Mouse (Mus musculus): Measurements from ENCODE around the gene Ryr3.

The Ryr3 gene

GRCm38 (mm10) chr2:112765046-112765445, 451.9 kb downstream of the Ryr3 start:
- DNase-seq = peak in 1 of 2 experiments; percentile 10

- no peak for DNase-seq
These were observed 452.6 kb downstream of the Ryr3 start for GRCm38 (mm10) chr2:112764274-112764673.

GRCm38 (mm10) chr2:112762006-112762405, 454.9 kb downstream of the Ryr3 start:
- no peak for DNase-seq

GRCm38 (mm10) chr2:112761196-112761913, 455.5 kb downstream of the Ryr3 start:
- no peak for DNase-seq

GRCm38 (mm10) chr2:112760692-112761091, 456.2 kb downstream of the Ryr3 start:
- DNase-seq = no peak

GRCm38 (mm10) chr2:112759678-112760077, 457.2 kb downstream of the Ryr3 start:
- DNase-seq = no peak

GRCm38 (mm10) chr2:112758732-112759131, 458.2 kb downstream of the Ryr3 start:
- DNase-seq = no peak

GRCm38 (mm10) chr2:112753316-112753715, 463.6 kb downstream of the Ryr3 start:
- DNase-seq = no peak

- no peak for DNase-seq
These were observed 465.5 kb downstream of the Ryr3 start for GRCm38 (mm10) chr2:112751416-112751815.

GRCm38 (mm10) chr2:112748532-112748931, 468.4 kb downstream of the Ryr3 start:
- DNase-seq = no peak

- DNase-seq = no peak
These were observed 484.0 kb downstream of the Ryr3 start for GRCm38 (mm10) chr2:112732942-112733341.

- no peak for DNase-seq
These were observed 489.1 kb downstream of the Ryr3 start for GRCm38 (mm10) chr2:112727842-112728241.

GRCm38 (mm10) chr2:112721217-112721616, 495.7 kb downstream of the Ryr3 start:
- DNase-seq = no peak

- no peak for DNase-seq
These were observed 496.2 kb downstream of the Ryr3 start for GRCm38 (mm10) chr2:112720715-112721114.

GRCm38 (mm10) chr2:112714648-112715047, 502.2 kb downstream of the Ryr3 start:
- DNase-seq = no peak

- no peak for DNase-seq
These were observed 535.1 kb downstream of the Ryr3 start for GRCm38 (mm10) chr2:112681817-112682216.

- DNase-seq = no peak
These were observed 539.6 kb downstream of the Ryr3 start for GRCm38 (mm10) chr2:112677246-112677645.

- DNase-seq = no peak
These were observed 540.2 kb downstream of the Ryr3 start for GRCm38 (mm10) chr2:112676721-112677120.

- DNase-seq = no peak
These were observed 540.7 kb downstream of the Ryr3 start for GRCm38 (mm10) chr2:112676175-112676574.

GRCm38 (mm10) chr2:112669461-112669860, 547.4 kb downstream of the Ryr3 start:
- no peak for DNase-seq

GRCm38 (mm10) chr2:112656131-112656530, 560.8 kb downstream of the Ryr3 start:
- no peak for DNase-seq

- no peak for DNase-seq
These were observed 563.1 kb downstream of the Ryr3 start for GRCm38 (mm10) chr2:112653836-112654235.

GRCm38 (mm10) chr2:112637206-112637605, 579.7 kb downstream of the Ryr3 start:
- DNase-seq = no peak

GRCm38 (mm10) chr2:112632536-112632935, 584.4 kb downstream of the Ryr3 start:
- DNase-seq = no peak

- DNase-seq = no peak
These were observed 586.2 kb downstream of the Ryr3 start for GRCm38 (mm10) chr2:112630669-112631068.
